In genomic region chr6:55038671-55039445, GRCm38 (mm10) we compare ENCODE assay signal across 8 mouse cellular contexts. TPM values are rescaled to one million over a fixed set of nuclear protein-coding genes. Genes with fewer than 3 reads are reported as not detected.
DNase-seq lines count a peak whose midpoint lies in the region; ATAC-seq and TF ChIP-seq lines count a peak whose summit lies in the region.

No protein-coding gene starts in this region.

- no peak for ATAC-seq in forebrain, embryonic 16.5 days
- ATAC-seq in neural tube, embryonic 12.5 days (ENCODE audit: low FRiP score, low read depth), result peak; percentile 41; the same call in 1 of the 2 replicates

- peak; percentile 40 for DNase-seq in adrenal gland, postnatal 10 days
- DNase-seq in adrenal gland, adult 8-10 months, result no peak
- peak; percentile 23 for DNase-seq in urinary bladder, postnatal 25 days (ENCODE audit: low spot score)
- no peak for DNase-seq in urinary bladder, postnatal 10 days (ENCODE audit: low spot score)
- DNase-seq in liver, adult 2 months (ENCODE audit: extremely low read depth, low read depth, low spot score), result peak; percentile 24
- DNase-seq in left cerebral cortex, adult 18-20 months (ENCODE audit: low spot score in 2 of 2), result no peak

- peak overlapping the region; percentile 96 for H3K27ac ChIP-seq in forebrain, embryonic 16.5 days (ENCODE audit: low read length)
- H3K27ac ChIP-seq in liver, adult 2 months (replicated peaks; ENCODE audit: insufficient read depth, low read depth, low read length), result no peak overlapping the region
- peak overlapping the region; percentile 90 for H3K27ac ChIP-seq in neural tube, embryonic 12.5 days

- peaks cover 16% of the 10 kb centered on the region for H3K4me1 ChIP-seq in forebrain, embryonic 16.5 days (replicated peaks; ENCODE audit: control insufficient read depth, insufficient read depth, low read length)
- no peaks in the 10 kb centered on the region for H3K4me1 ChIP-seq in liver, adult 2 months (ENCODE audit: control insufficient read depth, insufficient read depth, low read length)
- H3K4me1 ChIP-seq in neural tube, embryonic 12.5 days, result 0 out of 2 replicates have a peak, but pooled peaks cover 8% of the 10 kb centered on the region

- WGBS in forebrain, embryonic 16.5 days, result 2% methylated on average over 12 of the region's 12 CpGs
- 5% methylated on average over 12 of the region's 12 CpGs for WGBS in liver, adult 2 months
- WGBS in neural tube, embryonic 12.5 days, result 2% methylated on average over 12 of the region's 12 CpGs

- H3K9ac ChIP-seq in forebrain, embryonic 16.5 days (replicated peaks; ENCODE audit: low read depth, low read length), result peak overlapping the region; percentile 98
- H3K9ac ChIP-seq in liver, adult 2 months (ENCODE audit: low read depth, low read length), result peak overlapping the region; percentile 97
- H3K9ac ChIP-seq in neural tube, embryonic 12.5 days, result peak overlapping the region; percentile 94

- no peaks in the 10 kb centered on the region for H3K36me3 ChIP-seq in forebrain, embryonic 16.5 days (ENCODE audit: control insufficient read depth, insufficient read depth)
- H3K36me3 ChIP-seq in liver, adult 2 months (ENCODE audit: control insufficient read depth, insufficient read depth, low read length), result no peaks in the 10 kb centered on the region
- no peaks in the 10 kb centered on the region for H3K36me3 ChIP-seq in neural tube, embryonic 12.5 days

- H3K79me2 ChIP-seq in liver, adult 2 months (ENCODE audit: control insufficient read depth, insufficient read depth, low read length), result peaks cover 18% of the 10 kb centered on the region

- TF ChIP-seq POLR2A in liver, adult 2 months (IDR thresholded peaks at IDR 0.05; ENCODE audit: extremely low read depth, insufficient read depth, low read length), result no peak

- no peak for TF ChIP-seq CTCF in liver, adult 2 months (IDR thresholded peaks at IDR 0.05; ENCODE audit: low read depth, low read length)

- no peaks in the 10 kb centered on the region for H3K27me3 ChIP-seq in forebrain, embryonic 16.5 days (replicated peaks; ENCODE audit: control insufficient read depth, insufficient read depth, low read length)
- H3K27me3 ChIP-seq in liver, adult 2 months (ENCODE audit: control insufficient read depth, insufficient read depth, low read length), result no peaks in the 10 kb centered on the region
- H3K27me3 ChIP-seq in neural tube, embryonic 12.5 days (replicated peaks), result no peaks in the 10 kb centered on the region

- no peaks in the 10 kb centered on the region for H3K9me3 ChIP-seq in forebrain, embryonic 16.5 days (ENCODE audit: control insufficient read depth, low read length)
- no peaks in the 10 kb centered on the region for H3K9me3 ChIP-seq in neural tube, embryonic 12.5 days

- peak overlapping the region; percentile 98 for H3K4me3 ChIP-seq in forebrain, embryonic 16.5 days (replicated peaks; ENCODE audit: low read length)
- H3K4me3 ChIP-seq in liver, adult 2 months (ENCODE audit: insufficient read depth, low read depth, low read length), result peak overlapping the region; percentile 76
- H3K4me3 ChIP-seq in neural tube, embryonic 12.5 days, result peak overlapping the region; percentile 97

- H3K4me2 ChIP-seq in forebrain, embryonic 16.5 days (ENCODE audit: low read length), result peak overlapping the region; percentile 77
- peak overlapping the region; percentile 80 for H3K4me2 ChIP-seq in neural tube, embryonic 12.5 days (replicated peaks)

RNA-seq across cellular contexts. Expression of gene Gars, which starts 1.1 kb away (rescaled TPM):
- total RNA-seq in adrenal gland, postnatal 10 days (2021), result 100 to 1,000 TPM; 127 to 132 TPM
- 10 to 100 TPM; 69.8 to 78.8 (median 70.4) TPM for total RNA-seq in adrenal gland, adult 8-10 months (2022)
- 229 and 233 TPM in 2 replicates for polyA plus RNA-seq in forebrain, embryonic 16.5 days (2015; fragmentation: Nextera tagmentation; extraction: Ambion mirVana)
- total RNA-seq in liver, adult 2 months (2014; rRNA removed), result 35.5 and 35.7 TPM in 2 replicates
- 18.2 and 18.3 TPM in 2 replicates for polyA plus RNA-seq in liver, adult 2 months (2012; rRNA removed)
- polyA plus RNA-seq in neural tube, embryonic 12.5 days (2016; fragmentation: Nextera tagmentation; extraction: Ambion mirVana), result 202 and 206 TPM in 2 replicates
- 100 to 1,000 TPM; 138 to 155 TPM for total RNA-seq in left cerebral cortex, adult 18-20 months (2021)

RNA-seq across cellular contexts. Expression of gene Ggct, which starts 46.1 kb away (rescaled TPM):
- total RNA-seq in adrenal gland, postnatal 10 days (2021), result 1 to 10 TPM; 8.3 to 9.2 TPM
- total RNA-seq in adrenal gland, adult 8-10 months (2022), result 10 to 100 TPM in 1 of 4 experiments, 1 to 10 TPM in 3; 4.7 to 17.0 (median 7.3) TPM
- 18.9 and 21.0 TPM in 2 replicates for polyA plus RNA-seq in forebrain, embryonic 16.5 days (2015; fragmentation: Nextera tagmentation; extraction: Ambion mirVana)
- 8.7 and 11.7 TPM in 2 replicates for total RNA-seq in liver, adult 2 months (2014; rRNA removed)
- polyA plus RNA-seq in liver, adult 2 months (2012; rRNA removed), result 6.2 and 6.6 TPM in 2 replicates
- 14.3 and 15.4 TPM in 2 replicates for polyA plus RNA-seq in neural tube, embryonic 12.5 days (2016; fragmentation: Nextera tagmentation; extraction: Ambion mirVana)
- 10 to 100 TPM; 26.6 to 28.9 TPM for total RNA-seq in left cerebral cortex, adult 18-20 months (2021)

Comparison
In these comparisons a context has a peak if more than half of its experiments do, and no peak if none do; other contexts are left out.
1. DNase-seq: peak in adrenal gland, postnatal 10 days (single experiment), urinary bladder, postnatal 25 days (single experiment) and liver, adult 2 months (single experiment); none in adrenal gland, adult 8-10 months (single experiment), urinary bladder, postnatal 10 days (single experiment) and left cerebral cortex, adult 18-20 months (0 of 2).
2. Peak in every context shown above with its lines, with median percentiles within 50 percentile points of each other: H3K4me3 ChIP-seq and H3K9ac ChIP-seq.